Mouse (Mus musculus) olfactory bulb, adult 2 months (tissue): ENCODE data around the gene Gm42791.

Experiments
- CTCF ChIP-seq: fragments of 200-500 bp; IDR thresholded peaks from 2 replicates; pipeline ENCODE4 v1.5.1; 2012; ENCODE audit warnings: low read depth, mild to moderate bottlenecking, low read length, moderate library complexity; ENCODE audit not compliant: insufficient read depth
- POLR2A ChIP-seq: fragments of 200-500 bp; IDR thresholded peaks from 2 replicates; pipeline ENCODE4 v1.6.1; 2012; ENCODE audit warnings: mild to moderate bottlenecking, low read depth, low read length, moderate library complexity; ENCODE audit not compliant: insufficient read depth

- TF ChIP-seq CTCF: no peak
- TF ChIP-seq POLR2A: no peak
These were observed 19.9 kb downstream of the Gm42791 start for GRCm38 (mm10) chr5:148975035-148975434.
